Mouse (Mus musculus) intestine, embryonic 14.5 days (tissue): Measurements from ENCODE around the gene Fam198b. TPM values are rescaled to one million over a fixed set of nuclear protein-coding genes. Genes with fewer than 3 reads are reported as not detected.

Experiments
- ATAC-seq: fragments of 200-750 bp; cut with Nextera tagmentation; replicated peaks from 2 replicates; pipeline ENCODE4 v1.8.0; 2017; ENCODE audit warnings: low read depth, moderate number of reproducible peaks, moderate TSS enrichment, moderate library complexity; ENCODE audit not compliant: low FRiP score, low TSS enrichment
- DNase-seq: peaks from one replicate; pipeline ENCODE4 v3.0.0-alpha.2; 2018; ENCODE audit warnings: low spot score
- H3K27ac ChIP-seq: fragments of 300-500 bp; sonication (generic); 2 replicates; pipeline ENCODE4 v1.5.1; 2014; ENCODE audit warnings: low read depth, mild to moderate bottlenecking, control low read depth
- H3K27me3 ChIP-seq: fragments of 300-500 bp; sonication (generic); replicated peaks from 2 replicates; pipeline ENCODE4 v1.6.1; 2014; ENCODE audit warnings: low read length, control low read depth; ENCODE audit not compliant: control insufficient read depth, insufficient read depth
- H3K36me3 ChIP-seq: fragments of 300-500 bp; sonication (generic); 2 replicates; pipeline ENCODE4 v1.6.1; 2014; ENCODE audit warnings: low read length, control low read depth; ENCODE audit not compliant: control insufficient read depth, insufficient read depth
- H3K4me1 ChIP-seq: fragments of 300-500 bp; sonication (generic); replicated peaks from 2 replicates; pipeline ENCODE4 v1.6.1; 2014; ENCODE audit warnings: low read length, control low read depth, mixed read lengths; ENCODE audit not compliant: control insufficient read depth, insufficient read depth
- H3K4me2 ChIP-seq: fragments of 300-500 bp; sonication (generic); 2 replicates; pipeline ENCODE4 v1.6.1; 2014; ENCODE audit warnings: low read length
- H3K4me3 ChIP-seq: fragments of 300-500 bp; sonication (generic); 2 replicates; pipeline ENCODE4 v1.5.1; 2014; ENCODE audit warnings: low read depth, low read length, control low read depth, mixed read lengths
- H3K9ac ChIP-seq: fragments of 300-500 bp; sonication (generic); 2 replicates; pipeline ENCODE4 v1.6.1; 2014; ENCODE audit warnings: mild to moderate bottlenecking, low read length
- H3K9me3 ChIP-seq: fragments of 300-500 bp; sonication (generic); 2 replicates; pipeline ENCODE4 v1.6.1; 2016; ENCODE audit warnings: low read length, control low read depth; ENCODE audit not compliant: control insufficient read depth
- WGBS: fragments of 180-500 bp; shearing (Covaris S2); extraction: QIAGEN DNeasy Blood & Tissue Kit; methylation state at CpG from one replicate; pipeline ENCODE4 v1.1.7; 2014; 5-methylcytosine and 5-hydroxymethylcytosine counted together
- polyA plus RNA-seq: library from polyadenylated mRNA; unstranded; fragments of >200 nt; fragmentation: Nextera tagmentation; extraction: Ambion mirVana; gene quantifications from 2 replicates; pipeline ENCODE4 v1.2.1, GENCODE M21; 2014

Fam198b gene
- polyA plus RNA-seq, 1 experiment from 2014 or later, result 10.8 TPM

GRCm38 (mm10) chr3:79875471-79875870, 8.9 kb upstream of the Fam198b start:
- H3K9me3 ChIP-seq, result no peaks in the 10 kb centered on the region
- WGBS, result 95% methylated on average over 5 of the region's 5 CpGs
- H3K4me3 ChIP-seq, result no peak overlapping the region
- no peaks in the 10 kb centered on the region for H3K36me3 ChIP-seq
- H3K4me1 ChIP-seq, result no peaks in the 10 kb centered on the region
- no peak overlapping the region for H3K27ac ChIP-seq
- no peak for ATAC-seq
- H3K27me3 ChIP-seq, result no peaks in the 10 kb centered on the region
- no peak for DNase-seq
- H3K9ac ChIP-seq, result no peak overlapping the region
- H3K4me2 ChIP-seq, result no peak overlapping the region

- no peaks in the 10 kb centered on the region for H3K9me3 ChIP-seq
- no peak overlapping the region for H3K27ac ChIP-seq
- no peak overlapping the region for H3K9ac ChIP-seq
- no peaks in the 10 kb centered on the region for H3K36me3 ChIP-seq
- H3K27me3 ChIP-seq, result no peaks in the 10 kb centered on the region
- WGBS, result 59% methylated on average over 3 of the region's 3 CpGs
- ATAC-seq (peak; percentile 68; the same call in 1 of the 2 replicates), DNase-seq (peak; percentile 49)
- H3K4me3 ChIP-seq, result no peak overlapping the region
- H3K4me1 ChIP-seq, result no peaks in the 10 kb centered on the region
- no peak overlapping the region for H3K4me2 ChIP-seq
These were observed 6.0 kb upstream of the Fam198b start for GRCm38 (mm10) chr3:79878350-79878749.

DNA sequence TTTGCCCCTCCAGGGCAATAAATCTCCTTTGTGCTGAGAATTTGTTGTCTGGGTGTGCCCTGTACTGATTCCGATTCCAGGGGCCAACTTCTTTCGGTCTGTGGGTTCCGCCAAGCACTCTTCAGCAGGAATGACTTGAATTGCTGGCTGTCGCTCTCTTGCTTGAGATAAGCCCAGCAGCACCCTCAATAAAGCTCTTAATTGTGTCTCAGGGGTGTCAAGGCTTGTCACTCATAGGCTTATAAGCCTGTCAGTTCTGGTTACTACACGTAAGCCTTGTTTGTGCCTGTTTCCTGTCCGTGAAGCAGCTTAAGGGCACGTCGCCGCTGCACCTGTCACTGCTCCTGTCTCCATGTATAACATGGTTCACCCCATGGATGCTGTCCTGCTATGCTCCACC, 5.1 kb upstream of the Fam198b start:
- no peaks in the 10 kb centered on the region for H3K4me1 ChIP-seq
- DNase-seq (peak; percentile 63), ATAC-seq (peak; percentile 81)
- no peaks in the 10 kb centered on the region for H3K36me3 ChIP-seq
- WGBS, result 35% methylated on average over 9 of the region's 9 CpGs
- no peaks in the 10 kb centered on the region for H3K27me3 ChIP-seq
- H3K4me3 ChIP-seq, result no peak overlapping the region
- no peaks in the 10 kb centered on the region for H3K9me3 ChIP-seq
- H3K27ac ChIP-seq, result no peak overlapping the region
- H3K4me2 ChIP-seq, result no peak overlapping the region
- no peak overlapping the region for H3K9ac ChIP-seq

DNA sequence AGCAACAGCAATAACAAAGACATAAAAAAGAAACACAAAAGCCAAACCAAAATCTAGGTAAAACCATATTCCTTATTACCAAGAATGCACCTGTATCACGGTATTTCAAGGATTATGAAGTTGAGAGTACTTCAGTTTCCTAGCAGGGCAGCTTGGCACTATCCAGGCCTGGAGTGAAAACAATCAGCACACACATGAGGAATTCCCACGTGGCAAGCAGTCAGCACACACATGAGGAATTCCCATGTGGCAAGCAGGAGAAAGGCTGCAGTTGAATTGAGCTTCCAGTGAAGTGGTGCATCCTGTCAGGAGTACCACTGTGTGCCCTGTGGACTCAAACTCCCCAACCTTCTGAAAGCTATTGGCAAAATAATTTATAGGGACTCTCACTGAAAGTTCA, 2.7 kb upstream of the Fam198b start:
- Histone ChIP-seq H3K4me2 (no peak overlapping the region), H3K4me1 (peaks cover 7% of the 10 kb centered on the region), H3K9me3 (no peaks in the 10 kb centered on the region), H3K27me3 (no peaks in the 10 kb centered on the region), H3K4me3 (no peak overlapping the region), H3K36me3 (no peaks in the 10 kb centered on the region), H3K27ac (no peak overlapping the region), H3K9ac (no peak overlapping the region)
- 56% methylated on average over 2 of the region's 2 CpGs for WGBS
- DNase-seq, result no peak
- ATAC-seq, result no peak

DNA sequence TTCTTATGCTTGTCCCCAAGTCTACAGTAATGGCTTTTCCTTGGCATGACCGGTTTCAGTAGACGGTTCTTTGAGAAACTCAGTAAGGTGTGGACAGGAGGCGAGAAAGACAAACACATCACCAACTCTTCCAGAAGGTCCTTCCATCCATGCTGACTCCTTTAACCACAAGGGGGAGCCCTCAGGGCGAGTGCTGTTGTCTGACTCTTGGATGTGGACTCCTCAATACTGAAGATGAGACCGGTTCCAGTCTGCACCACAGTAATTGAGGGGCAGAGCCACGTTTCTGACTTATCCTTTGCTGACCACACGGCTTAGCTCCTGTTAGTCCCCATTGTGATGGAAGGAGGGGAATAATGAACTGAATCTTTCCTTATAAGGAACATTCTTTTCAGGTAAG, 1.2 kb upstream of the Fam198b start:
- H3K27ac ChIP-seq, result no peak overlapping the region
- ATAC-seq (no peak), DNase-seq (peak; percentile 67)
- no peaks in the 10 kb centered on the region for H3K9me3 ChIP-seq
- WGBS, result 46% methylated on average over 7 of the region's 7 CpGs
- no peak overlapping the region for H3K4me3 ChIP-seq
- no peaks in the 10 kb centered on the region for H3K27me3 ChIP-seq
- H3K36me3 ChIP-seq, result no peaks in the 10 kb centered on the region
- no peak overlapping the region for H3K4me2 ChIP-seq
- H3K9ac ChIP-seq, result no peak overlapping the region
- H3K4me1 ChIP-seq, result peaks cover 13% of the 10 kb centered on the region

DNA sequence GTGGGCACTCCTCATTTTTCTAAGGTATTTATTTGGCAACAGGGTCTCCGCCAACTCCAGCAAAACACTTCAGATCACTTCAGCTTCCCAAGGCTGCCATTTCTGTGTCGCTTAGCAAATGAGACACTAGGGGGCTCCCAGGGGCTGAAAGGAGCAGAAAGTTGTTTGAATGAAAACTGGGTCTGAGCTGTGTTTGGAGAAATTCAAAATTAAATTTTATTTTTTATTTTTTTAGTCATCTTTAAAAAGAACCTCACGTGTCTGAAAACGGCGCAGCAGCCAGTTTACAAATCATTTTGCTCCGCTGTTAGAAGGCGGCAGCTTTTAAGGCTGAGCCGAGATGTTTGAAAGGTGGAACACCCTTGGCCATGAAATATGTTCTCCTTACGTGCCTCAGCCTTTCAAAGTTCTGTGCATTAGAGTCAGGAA, 442 bp downstream of the Fam198b start:
- H3K4me3 ChIP-seq, result peak overlapping the region; percentile 29
- peak; percentile 15; the same call in 1 of the 2 replicates for ATAC-seq
- no peak overlapping the region for H3K9ac ChIP-seq

GRCm38 (mm10) chr3:79885686-79886356, 1.5 kb downstream of the Fam198b start:
- DNase-seq (peak; percentile 77), ATAC-seq (peak; percentile 71)
- H3K4me2 ChIP-seq, result peak overlapping the region; percentile 60
- H3K36me3 ChIP-seq, result no peaks in the 10 kb centered on the region
- H3K4me3 ChIP-seq, result peak overlapping the region; percentile 37
- peaks cover 13% of the 10 kb centered on the region for H3K4me1 ChIP-seq
- H3K9ac ChIP-seq, result peak overlapping the region; percentile 39
- no peaks in the 10 kb centered on the region for H3K27me3 ChIP-seq
- H3K27ac ChIP-seq, result peak overlapping the region; percentile 69
- H3K9me3 ChIP-seq, result no peaks in the 10 kb centered on the region
- WGBS, result 6% methylated on average over 19 of the region's 19 CpGs

More for the DNA sequence above, 442 bp downstream of the Fam198b start:
- H3K4me1 ChIP-seq, result peaks cover 13% of the 10 kb centered on the region
- H3K36me3 ChIP-seq, result no peaks in the 10 kb centered on the region
- H3K27me3 ChIP-seq, result no peaks in the 10 kb centered on the region
- 0 out of 2 replicates have a peak overlapping the region, but pooled peaks have one; percentile 5 for H3K27ac ChIP-seq
- DNase-seq, result peak; percentile 85
- 6% methylated on average over 9 of the region's 9 CpGs for WGBS
- peak overlapping the region; percentile 60 for H3K4me2 ChIP-seq
- H3K9me3 ChIP-seq, result no peaks in the 10 kb centered on the region

DNA sequence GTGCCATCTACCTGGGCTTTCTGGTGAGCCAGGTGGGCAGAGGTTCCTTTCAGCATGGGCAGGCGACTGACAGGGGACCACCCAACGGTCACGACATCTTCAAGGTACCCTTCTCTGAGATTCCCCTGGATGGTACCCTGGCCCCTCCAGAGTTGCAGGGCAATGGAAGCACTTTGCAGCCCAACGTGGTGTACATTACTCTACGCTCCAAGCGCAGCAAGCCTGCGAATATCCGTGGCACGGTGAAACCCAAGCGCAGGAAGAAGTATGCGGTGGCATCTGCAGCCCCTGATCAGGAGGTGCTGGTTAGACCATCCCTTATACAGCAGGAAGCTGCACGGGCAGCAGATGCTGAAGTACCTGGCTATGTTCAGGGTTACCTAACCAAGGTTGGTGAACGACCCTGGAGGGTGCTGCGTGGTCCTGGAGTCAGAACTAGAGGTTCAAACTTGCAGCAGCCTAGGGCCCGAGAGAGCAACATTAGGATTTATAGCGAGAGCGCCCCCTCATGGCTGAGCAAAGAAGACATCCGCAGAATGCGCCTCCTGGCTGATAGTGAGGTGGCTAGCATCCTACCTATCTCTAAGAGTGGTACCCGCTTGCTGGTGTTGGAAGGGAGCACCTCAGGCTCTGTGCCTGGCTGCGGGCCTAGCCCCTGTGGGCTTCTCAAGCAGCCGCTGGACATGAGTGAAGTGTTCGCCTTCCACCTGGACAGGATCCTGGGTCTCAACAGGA, 2.2 kb downstream of the Fam198b start:
- WGBS, result 63% methylated on average over 23 of the region's 23 CpGs
- Histone ChIP-seq H3K36me3 (no peaks in the 10 kb centered on the region), H3K4me2 (peak overlapping the region; percentile 60), H3K4me1 (peaks cover 13% of the 10 kb centered on the region), H3K4me3 (peak overlapping the region; percentile 37), H3K9me3 (no peaks in the 10 kb centered on the region), H3K27me3 (no peaks in the 10 kb centered on the region), H3K27ac (peak overlapping the region; percentile 69), H3K9ac (peak overlapping the region; percentile 39)
- peak; percentile 34 for ATAC-seq
- no peak for DNase-seq
